Mouse (Mus musculus): ENCODE results near the gene Desi1. TPM values are rescaled to one million over a fixed set of nuclear protein-coding genes. Genes with fewer than 3 reads are reported as not detected.

The Desi1 gene
- polyA plus RNA-seq, 1 experiment from 2014 or later = 50.6 TPM

DNA sequence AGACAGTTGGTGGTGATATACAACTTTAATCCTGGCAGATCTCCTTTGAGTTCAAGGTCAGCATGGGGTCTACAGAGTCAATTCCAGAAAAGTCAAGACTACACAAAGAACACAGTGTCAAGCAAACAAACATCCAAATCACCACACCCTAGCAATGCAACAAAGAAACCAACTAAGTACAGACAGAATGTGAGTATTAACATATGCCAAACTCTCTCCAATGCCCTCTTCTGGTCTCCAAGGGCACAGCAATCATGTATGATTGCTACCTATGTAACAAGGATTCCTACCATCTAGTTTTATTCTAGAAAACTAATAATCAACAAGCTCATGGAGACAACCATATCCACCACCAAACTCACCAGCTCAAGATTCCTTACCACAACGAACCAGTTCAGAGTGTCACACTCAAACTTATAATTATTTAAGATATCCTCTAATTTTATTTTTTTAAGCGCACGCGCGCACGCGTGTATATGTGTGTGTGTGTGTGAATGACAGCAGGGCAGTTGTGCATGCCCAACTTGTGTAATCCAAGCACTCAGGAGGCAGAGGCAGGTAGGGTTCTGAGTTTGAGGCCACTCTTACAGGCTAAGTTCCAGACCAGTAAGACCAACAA lies 10.6 kb upstream of the Desi1 start:
- no peak overlapping the region for H3K4me3 ChIP-seq
- peaks cover 19% of the 10 kb centered on the region for H3K36me3 ChIP-seq (replicated peaks)
- H3K9me3 ChIP-seq = no peaks in the 10 kb centered on the region
- no peaks in the 10 kb centered on the region for H3K27me3 ChIP-seq (replicated peaks)
- WGBS = 98% methylated on average over 7 of the region's 7 CpGs
- H3K27ac ChIP-seq = no peak overlapping the region
- H3K4me1 ChIP-seq = peaks cover 29% of the 10 kb centered on the region
- no peak overlapping the region for H3K9ac ChIP-seq
- no peak overlapping the region for H3K4me2 ChIP-seq
- ATAC-seq (replicated peaks) = no peak

DNA sequence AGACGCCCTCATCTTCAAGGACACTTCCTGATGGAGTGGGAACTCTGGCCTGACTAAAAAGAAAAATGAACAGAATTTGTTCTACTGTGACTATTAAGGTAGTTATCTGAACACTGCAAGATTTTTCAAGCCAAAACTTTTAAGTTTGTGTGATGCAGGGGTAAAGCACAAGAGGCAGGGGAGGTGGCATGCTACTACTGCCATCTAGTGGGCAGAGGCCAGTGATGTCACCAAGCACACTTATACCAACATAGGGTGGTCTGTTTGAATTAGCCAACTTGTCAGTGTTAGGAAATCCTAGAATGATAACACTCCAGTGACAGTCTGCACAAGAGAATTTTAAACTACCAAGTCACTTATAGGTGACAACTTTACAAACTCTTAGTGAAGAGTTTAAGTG lies 7.0 kb upstream of the Desi1 start:
- H3K36me3 ChIP-seq (replicated peaks) = peaks cover 30% of the 10 kb centered on the region
- H3K9me3 ChIP-seq = no peaks in the 10 kb centered on the region
- peaks cover 13% of the 10 kb centered on the region for H3K4me1 ChIP-seq
- no peak overlapping the region for H3K27ac ChIP-seq
- H3K27me3 ChIP-seq (replicated peaks) = no peaks in the 10 kb centered on the region
- no peak overlapping the region for H3K4me3 ChIP-seq
- H3K9ac ChIP-seq = no peak overlapping the region
- 100% methylated on average over 1 of the region's 1 CpGs for WGBS
- no peak overlapping the region for H3K4me2 ChIP-seq
- 0 out of 2 replicates have a peak, but pooled peaks have one; percentile 45 for ATAC-seq (replicated peaks)

DNA sequence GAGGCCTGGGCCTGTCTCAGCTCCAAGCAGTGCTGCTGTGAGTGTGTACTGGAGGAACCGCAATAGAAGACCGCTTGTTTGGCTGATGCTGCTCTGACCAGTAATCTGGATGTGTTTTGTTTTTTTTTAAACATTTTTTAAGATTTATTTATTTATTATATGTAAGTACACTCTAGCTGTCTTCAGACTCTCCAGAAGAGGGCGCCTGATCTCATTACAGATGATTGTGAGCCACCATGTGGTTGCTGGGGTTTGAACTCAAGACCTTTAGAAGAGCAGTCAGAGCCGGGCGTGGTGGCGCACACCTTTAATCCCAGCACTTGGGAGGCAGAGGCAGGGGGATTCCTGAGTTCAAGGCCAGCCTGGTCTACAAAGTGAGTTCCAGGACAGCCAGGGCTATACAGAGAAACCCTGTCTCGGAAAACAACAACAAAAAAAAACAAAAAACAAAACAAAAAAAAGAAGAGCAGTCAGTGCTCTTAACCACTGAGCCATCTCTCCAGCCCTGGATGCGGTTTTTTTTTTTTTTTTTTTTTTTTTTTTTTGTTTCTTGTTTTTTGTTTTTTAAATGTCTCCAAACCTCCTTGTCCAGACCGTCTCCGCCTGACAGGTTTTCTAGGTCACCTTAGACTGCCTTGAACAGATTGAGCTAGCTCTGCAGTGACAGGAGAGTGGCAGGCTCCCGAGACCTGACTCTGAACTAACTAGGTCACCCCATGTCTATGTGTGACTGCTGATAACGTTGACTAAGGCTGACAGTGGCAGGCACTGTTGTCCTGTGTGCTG lies 2.4 kb upstream of the Desi1 start:
- WGBS = 82% methylated on average over 12 of the region's 12 CpGs
- Histone ChIP-seq H3K27ac (no peak overlapping the region), H3K9ac (no peak overlapping the region), H3K27me3 (replicated peaks) (no peaks in the 10 kb centered on the region), H3K4me2 (no peak overlapping the region), H3K4me1 (no peaks in the 10 kb centered on the region), H3K36me3 (replicated peaks) (peaks cover 31% of the 10 kb centered on the region), H3K9me3 (no peaks in the 10 kb centered on the region), H3K4me3 (no peak overlapping the region)
- no peak for ATAC-seq (replicated peaks)

DNA sequence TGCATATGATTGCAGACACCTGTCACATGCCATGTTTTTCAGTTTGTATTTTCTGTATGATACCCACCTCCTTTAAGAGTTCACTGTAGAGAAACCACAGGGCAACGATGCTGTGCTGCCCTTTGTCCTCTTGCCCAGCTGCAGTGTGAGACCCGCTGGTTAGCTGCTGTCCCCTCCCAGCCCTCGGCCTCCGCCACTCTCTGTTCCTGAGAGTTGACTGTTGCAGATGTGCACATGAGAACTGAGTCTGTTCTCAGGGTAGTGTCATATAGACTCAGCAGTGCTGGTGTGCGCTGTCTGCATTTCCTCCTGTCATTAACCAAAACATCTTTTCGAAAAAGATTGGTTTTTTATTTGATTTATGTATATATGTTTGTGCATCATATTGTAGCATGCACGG lies 1.3 kb downstream of the Desi1 start:
- H3K36me3 ChIP-seq (replicated peaks) = peaks cover 39% of the 10 kb centered on the region
- ATAC-seq (replicated peaks) = no peak
- H3K4me2 ChIP-seq = no peak overlapping the region
- H3K9me3 ChIP-seq = no peaks in the 10 kb centered on the region
- no peaks in the 10 kb centered on the region for H3K27me3 ChIP-seq (replicated peaks)
- WGBS = 90% methylated on average over 7 of the region's 7 CpGs
- H3K9ac ChIP-seq = no peak overlapping the region
- no peaks in the 10 kb centered on the region for H3K4me1 ChIP-seq
- no peak overlapping the region for H3K4me3 ChIP-seq
- H3K27ac ChIP-seq = no peak overlapping the region

DNA sequence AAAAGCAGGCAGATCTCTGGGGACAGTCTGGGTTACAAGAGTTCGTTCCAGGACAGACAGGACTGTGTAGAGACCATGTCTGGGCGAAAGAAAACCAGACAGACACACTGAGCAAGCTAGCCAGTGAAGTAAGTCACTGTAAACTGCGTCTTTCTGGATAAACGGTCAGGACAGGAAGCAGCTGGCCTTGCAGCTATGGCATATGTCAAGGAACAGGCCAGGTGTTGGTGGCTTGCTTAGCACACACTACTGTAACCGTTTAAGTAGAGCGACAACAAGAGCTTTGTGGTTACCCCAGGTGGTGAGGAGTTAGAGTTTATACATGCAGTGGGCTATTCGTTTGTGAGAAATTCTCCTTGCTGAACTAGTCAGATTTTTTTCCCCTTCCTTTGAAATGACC lies 5.9 kb downstream of the Desi1 start:
- H3K9me3 ChIP-seq = no peaks in the 10 kb centered on the region; the same call in 1 of the 2 replicates
- H3K4me3 ChIP-seq = no peak overlapping the region
- peaks cover 62% of the 10 kb centered on the region for H3K36me3 ChIP-seq (replicated peaks)

DNA sequence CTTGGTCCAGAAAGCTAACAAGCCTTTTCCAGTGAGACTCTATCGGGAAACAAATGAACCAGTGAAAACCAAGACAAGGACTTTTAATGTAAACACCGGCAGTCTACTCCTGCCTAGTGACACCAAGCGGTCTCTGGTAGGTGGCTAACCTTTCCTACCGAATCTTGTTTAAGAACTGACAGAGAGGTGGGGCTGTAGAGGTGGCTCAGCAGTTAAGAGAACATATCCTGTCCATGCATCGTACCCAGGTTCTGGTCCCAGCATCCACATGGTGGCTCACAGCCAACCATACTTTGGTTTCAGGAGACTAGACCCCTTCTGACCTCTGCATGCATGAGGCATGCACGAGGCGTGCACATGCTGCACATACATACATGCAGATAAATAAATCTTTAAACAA lies 6.4 kb downstream of the Desi1 start:
- Histone ChIP-seq H3K27ac (no peak overlapping the region), H3K9ac (no peak overlapping the region), H3K36me3 (replicated peaks) (peaks cover 64% of the 10 kb centered on the region), H3K4me2 (no peak overlapping the region), H3K27me3 (replicated peaks) (no peaks in the 10 kb centered on the region), H3K4me3 (no peak overlapping the region), H3K4me1 (no peaks in the 10 kb centered on the region), H3K9me3 (no peaks in the 10 kb centered on the region; the same call in 1 of the 2 replicates)
- ATAC-seq (replicated peaks) = no peak
- WGBS = 95% methylated on average over 7 of the region's 7 CpGs

More for the DNA sequence above, 5.9 kb downstream of the Desi1 start:
- Histone ChIP-seq H3K9ac (no peak overlapping the region), H3K27ac (no peak overlapping the region), H3K4me1 (no peaks in the 10 kb centered on the region), H3K27me3 (replicated peaks) (no peaks in the 10 kb centered on the region), H3K4me2 (no peak overlapping the region)
- 92% methylated on average over 7 of the region's 7 CpGs for WGBS
- no peak for ATAC-seq (replicated peaks)

DNA sequence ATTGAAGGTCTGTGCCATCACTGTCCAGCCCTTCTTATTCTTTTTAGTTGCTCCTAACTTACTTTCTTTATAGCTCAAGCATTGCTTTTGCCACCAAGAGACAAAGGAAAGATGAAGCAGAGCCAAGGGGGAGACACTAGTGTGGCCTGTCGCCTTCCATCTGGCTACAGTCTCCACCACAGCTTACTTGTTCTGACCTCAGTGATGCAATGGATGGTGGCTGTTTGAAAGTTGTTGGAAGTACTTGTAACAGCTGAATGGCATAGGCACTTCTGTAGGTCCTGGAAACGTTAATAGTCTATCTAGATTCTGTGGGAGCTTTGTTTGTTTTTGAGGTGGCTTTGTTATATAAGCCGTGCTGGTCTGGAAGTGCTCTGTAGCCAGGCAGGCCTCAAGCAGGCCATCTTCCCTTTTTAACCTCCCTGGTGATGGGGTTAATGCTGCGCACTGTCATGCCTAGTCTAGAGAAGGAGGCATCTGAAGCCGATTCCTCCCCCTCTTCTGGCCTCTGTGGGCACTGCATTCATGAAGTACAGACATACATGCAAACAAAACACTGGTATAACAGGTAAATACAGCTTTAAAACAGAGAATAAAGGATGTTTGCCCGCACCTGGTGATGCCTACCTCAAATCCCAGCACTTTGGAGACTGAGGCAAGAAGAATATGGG lies 9.6 kb downstream of the Desi1 start:
- 91% methylated on average over 6 of the region's 6 CpGs for WGBS
- H3K36me3 ChIP-seq (replicated peaks) = peaks cover 56% of the 10 kb centered on the region

DNA sequence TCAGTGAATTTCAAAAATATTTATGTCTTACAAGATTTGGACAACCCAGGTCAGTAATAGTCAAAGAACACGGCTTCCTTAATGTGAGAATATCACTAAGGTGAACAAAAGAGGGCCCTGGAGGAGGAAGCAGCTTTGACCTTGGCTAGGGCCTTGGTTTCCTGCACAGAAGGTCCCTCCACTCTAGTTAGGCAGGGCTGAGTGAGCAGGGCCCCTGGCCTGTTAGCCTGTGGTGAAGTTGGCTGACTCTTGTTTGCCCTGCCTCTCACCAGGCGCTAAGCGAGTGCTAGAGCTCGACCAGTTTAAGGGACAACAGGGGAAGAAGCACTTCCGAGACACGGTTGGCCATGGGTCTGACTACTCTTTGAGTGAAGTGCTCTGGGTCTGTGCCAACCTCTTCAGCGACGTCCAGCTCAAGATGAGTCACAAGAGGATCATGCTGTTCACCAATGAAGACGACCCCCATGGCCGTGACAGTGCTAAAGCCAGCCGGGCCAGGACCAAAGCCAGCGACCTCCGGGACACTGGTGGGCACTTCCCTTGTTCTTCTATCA lies 11.1 kb downstream of the Desi1 start:
- WGBS = 94% methylated on average over 13 of the region's 13 CpGs
- peaks cover 47% of the 10 kb centered on the region for H3K36me3 ChIP-seq (replicated peaks)
- ATAC-seq (replicated peaks) = no peak

More for the DNA sequence above, 9.6 kb downstream of the Desi1 start:
- no peak overlapping the region for H3K4me3 ChIP-seq
- no peaks in the 10 kb centered on the region for H3K4me1 ChIP-seq
- H3K27me3 ChIP-seq (replicated peaks) = no peaks in the 10 kb centered on the region
- no peak for ATAC-seq (replicated peaks)
- no peaks in the 10 kb centered on the region; the same call in 1 of the 2 replicates for H3K9me3 ChIP-seq
- H3K9ac ChIP-seq = no peak overlapping the region
- H3K27ac ChIP-seq = no peak overlapping the region
- H3K4me2 ChIP-seq = no peak overlapping the region

DNA sequence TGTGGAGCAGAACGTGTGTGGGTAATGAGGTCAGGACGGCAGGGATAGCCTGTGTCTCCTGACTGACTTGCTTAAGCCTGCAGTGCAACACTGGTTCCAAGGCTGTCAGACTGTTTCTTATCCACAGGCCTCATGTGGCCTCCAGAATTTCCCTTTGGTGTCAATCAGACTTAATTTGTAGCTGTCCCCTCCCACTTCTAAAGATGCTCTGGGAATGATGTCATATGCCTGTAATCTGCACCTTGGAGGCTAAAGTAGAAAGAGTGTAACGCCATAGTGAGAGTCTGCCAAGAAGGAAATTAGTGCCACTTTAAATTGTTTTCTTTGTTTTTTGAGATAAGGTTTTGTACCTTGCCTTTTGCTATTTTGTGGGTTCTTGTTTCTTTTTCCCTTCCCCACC lies 14.4 kb downstream of the Desi1 start:
- Histone ChIP-seq H3K4me2 (no peak overlapping the region), H3K27ac (no peak overlapping the region), H3K4me1 (peaks cover 22% of the 10 kb centered on the region), H3K4me3 (no peak overlapping the region), H3K9me3 (no peaks in the 10 kb centered on the region), H3K27me3 (replicated peaks) (no peaks in the 10 kb centered on the region), H3K36me3 (replicated peaks) (peaks cover 18% of the 10 kb centered on the region; the same call in 1 of the 2 replicates), H3K9ac (no peak overlapping the region)
- 87% methylated on average over 3 of the region's 3 CpGs for WGBS
- ATAC-seq (replicated peaks) = no peak

More for the DNA sequence above, 11.1 kb downstream of the Desi1 start:
- Histone ChIP-seq H3K4me1 (no peaks in the 10 kb centered on the region), H3K27me3 (replicated peaks) (no peaks in the 10 kb centered on the region), H3K27ac (no peak overlapping the region), H3K4me3 (no peak overlapping the region), H3K9me3 (no peaks in the 10 kb centered on the region; the same call in 1 of the 2 replicates), H3K9ac (no peak overlapping the region), H3K4me2 (no peak overlapping the region)

DNA sequence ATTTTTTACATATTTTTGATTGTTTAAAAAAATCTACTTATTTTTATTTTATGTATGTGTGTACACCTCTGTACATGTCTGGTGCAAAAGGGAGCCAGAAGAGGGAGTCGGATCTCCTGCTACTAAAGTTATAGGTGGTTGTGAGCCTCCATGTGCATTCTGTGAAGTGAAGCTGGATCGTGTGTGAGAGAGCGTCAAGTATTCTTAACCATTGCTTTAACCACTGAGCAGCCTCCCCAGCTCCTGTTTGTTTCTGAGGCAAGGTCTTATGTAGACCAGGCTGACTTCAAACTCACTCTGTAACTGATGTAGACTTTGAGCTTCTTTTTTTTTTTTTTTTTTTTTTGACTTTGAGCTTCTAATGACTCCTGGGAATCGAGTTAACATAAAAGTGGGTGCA lies 16.2 kb downstream of the Desi1 start:
- no peak overlapping the region for H3K9ac ChIP-seq
- no peaks in the 10 kb centered on the region for H3K9me3 ChIP-seq
- ATAC-seq (replicated peaks) = no peak
- no peak overlapping the region for H3K4me2 ChIP-seq
- 73% methylated on average over 4 of the region's 4 CpGs for WGBS
- H3K27ac ChIP-seq = no peak overlapping the region
- peaks cover 7% of the 10 kb centered on the region; the same call in 1 of the 2 replicates for H3K36me3 ChIP-seq (replicated peaks)
- H3K4me1 ChIP-seq = peaks cover 25% of the 10 kb centered on the region
- no peak overlapping the region for H3K4me3 ChIP-seq
- no peaks in the 10 kb centered on the region for H3K27me3 ChIP-seq (replicated peaks)

DNA sequence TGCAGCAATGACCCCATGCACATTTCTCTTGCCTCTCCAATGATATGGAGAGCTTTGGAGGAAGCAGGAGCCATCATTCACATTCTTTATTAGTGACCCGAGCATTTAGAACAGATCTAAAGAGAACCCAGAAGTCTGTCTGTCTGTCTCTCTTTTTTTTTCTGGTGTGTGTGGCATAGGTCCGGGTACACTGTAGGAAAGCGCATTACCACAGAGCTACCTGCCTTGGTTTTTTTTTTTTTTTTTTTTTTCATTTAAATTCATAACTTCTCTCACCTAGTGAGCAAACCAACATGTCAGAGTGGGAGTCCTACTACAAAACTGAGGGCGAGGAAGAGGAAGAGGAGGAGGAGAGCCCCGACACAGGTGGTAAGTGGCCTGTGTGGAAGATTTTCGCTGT lies 16.8 kb downstream of the Desi1 start:
- peaks cover 25% of the 10 kb centered on the region for H3K4me1 ChIP-seq
- peak overlapping the region; percentile 78 for H3K27ac ChIP-seq
- WGBS = 16% methylated on average over 5 of the region's 6 CpGs
- peaks cover 7% of the 10 kb centered on the region; the same call in 1 of the 2 replicates for H3K36me3 ChIP-seq (replicated peaks)
- no peaks in the 10 kb centered on the region for H3K27me3 ChIP-seq (replicated peaks)
- peak overlapping the region; percentile 50 for H3K4me3 ChIP-seq
- H3K4me2 ChIP-seq = peak overlapping the region; percentile 88
- ATAC-seq (replicated peaks) = no peak
- H3K9me3 ChIP-seq = no peaks in the 10 kb centered on the region
- peak overlapping the region; percentile 77 for H3K9ac ChIP-seq
